Mouse (Mus musculus) MEL (cell line): ENCODE data around the gene Hax1.

ENCODE experiments used
- CTCF ChIP-seq, 3 experiments: IDR thresholded peaks in 2 of 3; conservative IDR thresholded peaks in 1 of 3; 2 replicates each; pipeline ENCODE4 v1.5.1; 2011 to 2012; ENCODE audit warnings: low read length in 3 of 3, low read depth in 2 of 3, mild to moderate bottlenecking in 2 of 3, improper control_type of control experiment in 1 of 3, inconsistent platforms in 1 of 3, mixed read lengths in 1 of 3, moderate library complexity in 1 of 3; ENCODE audit not compliant: control insufficient read depth in 1 of 3, insufficient read depth in 1 of 3, poor library complexity in 1 of 3, severe bottlenecking in 1 of 3
- MEF2A ChIP-seq: IDR thresholded peaks from 2 replicates; pipeline ENCODE4 v1.6.1; 2014; ENCODE audit warnings: low read depth, mild to moderate bottlenecking, inconsistent platforms, low read length, improper control_type of control experiment; ENCODE audit not compliant: poor library complexity, insufficient replicate concordance, severe bottlenecking; ENCODE audit errors: extremely low read depth
- POLR2A ChIP-seq, 2 experiments: IDR thresholded peaks; 2 replicates each; pipeline ENCODE4 v1.6.1; 2011 to 2012; ENCODE audit warnings: low read length in 2 of 2, mild to moderate bottlenecking in 2 of 2, control low read depth in 1 of 2, improper control_type of control experiment in 1 of 2, low read depth in 1 of 2, moderate library complexity in 1 of 2; ENCODE audit not compliant: control insufficient read depth in 1 of 2, insufficient read depth in 1 of 2, poor library complexity in 1 of 2
- RAD21 ChIP-seq: IDR thresholded peaks from 2 replicates; pipeline ENCODE4 v1.6.1; 2011; ENCODE audit warnings: mild to moderate bottlenecking, low read depth, low read length, improper control_type of control experiment
- SIN3A ChIP-seq: IDR thresholded peaks from 2 replicates; pipeline ENCODE4 v1.6.1; 2012; ENCODE audit warnings: low read length, improper control_type of control experiment, inconsistent platforms
- USF1 ChIP-seq: IDR thresholded peaks from 2 replicates; pipeline ENCODE4 v1.6.1; 2014; ENCODE audit warnings: low read depth, mild to moderate bottlenecking, inconsistent platforms, low read length, improper control_type of control experiment, moderate library complexity

- TF ChIP-seq POLR2A (IDR thresholded peaks at IDR 0.05; ENCODE audit: control insufficient read depth in 1 of 2, insufficient read depth in 1 of 2, low read depth in 1 of 2, low read length in 2 of 2, poor library complexity in 1 of 2) (no peak), SIN3A (no peak), CTCF (IDR thresholded peaks at IDR 0.05 in 2 of 3, conservative IDR thresholded peaks at IDR 0.05 in 1 of 3; ENCODE audit: control insufficient read depth in 1 of 3, insufficient read depth in 1 of 3, low read depth in 2 of 3, low read length in 3 of 3, poor library complexity in 1 of 3, severe bottlenecking in 1 of 3) (peak; percentile 50 to 74 (median 70)), USF1 (no peak), MEF2A (no peak), RAD21 (peak; percentile 33)
Observed at GRCm38 (mm10) chr3:89966946-89967345, 31.6 kb downstream of the Hax1 start.
